Mouse (Mus musculus): ENCODE results near the gene Ugt1a2.

DNA sequence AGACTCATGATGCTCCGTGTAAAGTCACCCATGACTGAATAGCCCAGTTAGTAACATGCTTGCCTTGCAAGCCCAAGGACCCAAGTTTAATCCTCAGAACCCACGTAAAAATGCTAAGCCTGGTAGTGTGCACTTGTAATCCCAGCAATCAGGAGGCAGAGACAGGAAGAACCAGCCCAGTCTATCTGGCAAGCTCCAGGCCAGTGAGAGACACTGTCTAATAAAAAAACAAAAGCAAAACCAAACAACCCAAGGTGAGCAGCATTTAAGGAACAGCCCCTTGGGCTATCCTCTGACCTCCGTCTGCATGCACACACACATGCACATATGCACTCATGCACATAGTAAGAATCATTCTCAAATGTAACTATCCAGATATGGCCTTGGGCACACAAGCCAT, 29.2 kb downstream of the Ugt1a2 start:
- TF ChIP-seq GATA2 (IDR thresholded peaks at IDR 0.05; ENCODE audit: borderline replicate concordance, low read depth, low read length) (no peak), CTCF (IDR thresholded peaks at IDR 0.05; ENCODE audit: low read depth, low read length) (no peak), TAL1 (conservative IDR thresholded peaks at IDR 0.05; ENCODE audit: low read depth, low read length) (no peak), POLR2AphosphoS5 (IDR thresholded peaks at IDR 0.05; ENCODE audit: insufficient replicate concordance, low read depth, low read length) (no peak; the same call in 1 of the 2 replicates), GATA1 (IDR thresholded peaks at IDR 0.05; ENCODE audit: borderline replicate concordance, low read length) (no peak)

Data from G1E (cell line).